Mouse (Mus musculus): ENCODE results near the gene Scin.

DNA sequence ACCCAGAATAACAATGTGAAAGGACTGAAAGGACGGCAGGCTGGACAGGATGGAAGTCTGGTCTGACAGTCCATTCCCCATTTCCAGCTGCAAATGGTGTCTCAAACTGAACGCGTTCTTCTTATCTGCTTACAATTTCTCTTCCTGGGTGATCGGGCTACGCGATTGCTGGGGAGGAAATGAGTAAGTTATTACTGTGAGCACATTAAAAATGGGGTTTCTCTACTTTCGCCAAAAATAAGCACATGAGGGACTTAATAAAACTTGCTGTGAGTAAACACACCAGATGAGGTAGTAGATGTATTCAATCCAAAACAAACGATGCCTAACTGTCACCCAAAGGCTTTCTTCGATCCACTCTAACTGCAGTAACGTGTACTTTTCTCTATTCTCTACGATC is 97.4 kb downstream of the Scin start:
- TF ChIP-seq POLR2A (IDR thresholded peaks at IDR 0.05; ENCODE audit: insufficient read length, low read depth), result no peak
- TF ChIP-seq MAX (IDR thresholded peaks at IDR 0.05; ENCODE audit: low read depth), result no peak

Data from myocyte (in vitro differentiated cells).